Mouse (Mus musculus) spleen, postnatal 0 days (tissue): Measurements from ENCODE around the gene Asb8. TPM values are rescaled to one million over a fixed set of nuclear protein-coding genes. Genes with fewer than 3 reads are reported as not detected.

ENCODE experiments used
- polyA plus RNA-seq: library from polyadenylated mRNA; unstranded; fragments of >200 nt; fragmentation: Nextera tagmentation; extraction: Ambion mirVana; gene quantifications from 2 replicates; pipeline ENCODE4 v1.2.1, GENCODE M21; 2015

The Asb8 gene
- polyA plus RNA-seq = 23.8 and 26.0 TPM in 2 replicates

DNA sequence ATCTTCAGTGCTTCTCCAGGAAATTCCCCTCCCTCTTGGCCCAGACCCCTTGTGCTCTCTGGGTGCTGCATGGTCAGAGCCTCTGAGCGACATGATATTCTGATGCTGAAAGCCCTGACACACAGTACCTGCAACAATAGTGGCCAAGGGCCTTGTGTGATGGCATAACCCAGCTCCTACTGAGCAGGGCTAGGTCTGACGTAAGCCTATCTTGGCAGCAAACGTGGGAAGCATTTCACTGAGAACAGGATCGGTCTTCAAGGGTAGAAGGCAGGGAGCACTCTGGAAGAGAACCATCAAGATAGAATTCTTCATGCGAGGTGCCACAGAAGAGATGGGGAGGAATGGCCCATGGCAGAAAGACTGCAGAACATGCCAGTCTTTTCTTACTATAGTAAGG, at the start of gene Asb8:
Gene Asb8, minus strand, starts transcription at position 101 of the 400 bp plus-strand sequence.

DNA sequence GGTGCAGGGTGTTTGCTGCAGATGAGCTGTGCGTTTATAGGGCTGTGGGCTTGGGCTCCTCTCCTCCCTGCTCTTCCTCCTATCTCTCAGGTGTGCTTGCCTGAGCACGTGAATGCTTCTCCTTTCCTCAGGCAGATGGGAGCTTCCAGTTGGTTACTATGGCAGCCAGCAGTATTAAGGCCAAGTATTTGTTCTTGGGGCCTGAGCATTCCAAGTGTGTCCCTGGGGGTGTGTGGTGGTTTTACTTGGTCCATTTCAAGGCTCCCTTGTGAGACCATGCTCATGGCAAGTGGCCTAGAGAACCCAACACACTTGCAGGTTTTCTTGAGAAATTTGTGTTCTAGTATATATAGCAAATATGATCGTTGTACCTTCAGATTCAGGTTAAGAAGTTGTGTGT, 30.0 kb upstream of the Asb8 start, which contains the start of gene Olfr288:
Gene Olfr288, minus strand, starts transcription at position 101 of the 400 bp plus-strand sequence.

DNA sequence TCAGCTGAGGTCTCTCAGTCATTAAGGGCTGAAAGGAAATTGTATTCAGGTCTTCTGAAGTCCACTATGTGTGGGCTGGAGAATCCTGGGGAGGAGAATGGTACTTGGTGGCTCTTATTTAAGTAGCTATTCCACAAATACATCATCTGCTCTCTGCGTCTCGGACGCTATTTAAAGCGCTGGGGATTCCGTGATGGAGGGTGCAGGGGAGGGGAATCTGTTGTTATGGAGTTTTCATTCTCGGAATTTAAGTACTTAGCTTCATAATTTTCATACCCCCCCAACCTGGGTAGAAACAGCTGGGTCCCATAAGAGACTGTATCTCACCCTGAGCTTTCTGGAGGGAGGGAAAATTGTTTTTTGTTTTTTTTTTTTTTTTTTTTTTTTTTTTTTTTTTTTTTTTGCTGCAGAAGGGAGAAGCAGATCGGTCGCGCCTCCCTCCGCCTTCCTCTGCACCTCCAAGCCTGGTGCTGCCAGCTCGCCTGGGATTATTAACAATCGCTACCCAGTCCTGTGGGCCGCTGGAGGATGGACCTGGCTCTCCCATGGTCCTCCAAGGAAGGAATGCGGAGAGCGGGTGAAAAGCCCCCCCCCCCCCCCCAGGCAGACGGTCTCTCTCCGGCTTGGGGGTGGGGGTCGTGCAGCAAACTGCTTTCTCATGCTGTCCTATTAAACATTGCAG, 1.7 kb upstream of the Asb8 start, which contains the start of gene Ccdc184:
Gene Ccdc184, plus strand, starts transcription at position 196 of the 682 bp plus-strand sequence.

DNA sequence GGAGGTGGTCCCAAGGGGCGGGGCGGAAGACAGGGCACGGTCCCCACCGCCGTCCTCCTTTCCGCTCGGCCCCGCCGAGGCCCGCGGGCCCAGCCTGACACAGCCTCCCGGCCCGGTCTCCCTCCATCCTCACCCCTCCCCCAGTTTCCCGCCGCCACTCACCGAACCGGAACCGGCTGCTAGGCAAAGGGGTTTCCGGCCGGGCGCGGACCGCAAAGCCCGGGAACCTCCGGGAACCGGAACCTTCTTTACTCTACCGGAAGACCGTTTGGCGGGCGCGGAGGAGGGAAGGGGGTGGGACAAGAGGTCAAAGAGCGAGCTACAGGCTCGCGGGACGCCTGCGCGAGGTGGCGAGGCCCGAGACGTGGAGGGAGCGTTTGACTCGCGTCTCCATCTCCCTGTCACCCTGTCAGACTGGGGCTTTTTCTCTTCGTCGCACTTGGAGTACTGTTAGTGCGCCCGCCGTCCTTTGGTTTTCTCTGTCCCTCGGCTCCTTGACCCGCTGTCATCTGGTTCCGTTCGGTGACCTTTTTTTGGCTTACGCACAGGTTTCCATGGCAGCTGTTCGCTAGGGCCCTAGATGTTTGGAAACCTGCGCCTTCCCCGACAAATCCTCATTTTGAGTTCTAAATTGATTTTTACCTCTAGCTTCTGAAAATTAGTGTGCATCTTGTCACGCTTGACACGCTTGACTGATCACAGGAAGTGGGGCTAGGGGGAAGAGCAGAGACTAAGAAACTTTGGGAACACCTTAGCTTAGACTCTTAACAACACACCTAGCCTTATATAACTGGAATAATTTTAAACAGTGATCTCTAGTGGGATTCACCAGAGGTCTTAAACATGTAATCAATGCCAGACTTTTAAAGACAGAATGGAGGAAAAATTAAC, 72.1 kb downstream of the Asb8 start, which contains the start of gene Senp1:
Gene Senp1, minus strand, starts transcription at position 624 of the 891 bp plus-strand sequence.

DNA sequence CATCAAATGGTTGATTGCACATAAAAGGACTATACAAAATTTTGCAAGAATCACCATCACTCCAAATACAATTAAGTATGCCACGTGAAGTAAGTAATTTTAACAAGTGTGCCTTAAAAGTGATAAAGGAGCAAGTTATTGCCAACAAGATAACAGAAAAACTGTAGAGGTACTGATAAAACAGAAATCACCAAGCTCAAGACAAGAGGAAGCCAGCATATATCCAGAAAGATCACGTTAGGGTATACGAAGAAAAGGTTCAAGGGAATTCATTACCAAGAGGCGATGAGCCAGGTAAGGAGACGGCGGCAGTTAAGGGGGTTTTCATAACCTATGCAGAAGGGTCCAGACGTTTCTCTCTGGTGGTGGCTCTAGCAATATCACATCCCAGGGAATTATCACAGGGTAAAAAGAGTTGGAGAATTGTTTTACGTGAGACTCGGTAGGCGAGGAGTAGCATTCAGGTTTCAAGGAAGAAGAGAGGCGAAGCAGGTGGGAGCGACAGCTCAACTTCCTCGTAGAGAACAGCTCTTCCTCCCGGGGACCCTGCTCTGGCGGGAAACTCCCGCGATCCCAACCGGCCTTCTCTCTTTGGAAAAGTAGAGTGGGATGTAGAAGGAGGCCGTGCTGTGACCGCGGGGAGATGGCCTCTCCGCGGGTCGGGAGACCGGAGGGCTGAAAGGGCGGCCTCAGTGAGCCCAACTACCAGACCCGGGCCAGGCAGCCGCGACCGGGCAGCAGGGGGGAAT, 72.9 kb downstream of the Asb8 start, which contains the start of gene Pfkm:
Gene Pfkm, plus strand, starts transcription at position 218 of the 749 bp plus-strand sequence.

Other genes starting within 250 kb of the Asb8 start
- 20.0 and 24.5 TPM in 2 replicates for gene Tmem106c, start 201.4 kb downstream of the Asb8 start, polyA plus RNA-seq
- 0.04 TPM in 1 of 2 replicates, not detected in the other for gene Col2a1, start 160.9 kb downstream of the Asb8 start, polyA plus RNA-seq
- gene Pfkm, start 73.0 kb downstream of the Asb8 start, polyA plus RNA-seq = 25.9 and 26.0 TPM in 2 replicates
- gene Senp1, start 71.9 kb downstream of the Asb8 start, polyA plus RNA-seq = 16.4 and 18.6 TPM in 2 replicates
- gene Ccdc184, start 1.5 kb upstream of the Asb8 start, polyA plus RNA-seq = 0.07 TPM in 1 of 2 replicates, not detected in the other
- gene Olfr288, start 29.9 kb upstream of the Asb8 start, polyA plus RNA-seq = not detected in 2 replicates
- gene Gm44579, start 55.4 kb upstream of the Asb8 start, polyA plus RNA-seq = not detected in 2 replicates
- not detected in 2 replicates for gene Olfr287, start 55.4 kb upstream of the Asb8 start, polyA plus RNA-seq
- not detected in 2 replicates for gene Olfr286, start 68.8 kb upstream of the Asb8 start, polyA plus RNA-seq
- not detected in 2 replicates for gene H1fnt, start 91.7 kb upstream of the Asb8 start, polyA plus RNA-seq
- gene Zfp641, start 130.5 kb upstream of the Asb8 start, polyA plus RNA-seq = 0.10 and 0.13 TPM in 2 replicates
- gene Olfr285, start 151.7 kb upstream of the Asb8 start, polyA plus RNA-seq = not detected in 2 replicates
- gene Olfr284, start 175.4 kb upstream of the Asb8 start, polyA plus RNA-seq = not detected in 2 replicates
- gene Olfr283, start 215.3 kb upstream of the Asb8 start, polyA plus RNA-seq = not detected in 2 replicates